Mouse (Mus musculus) liver, embryonic 15.5 days (tissue): ENCODE results near the gene Macrod2. TPM values are rescaled to one million over a fixed set of nuclear protein-coding genes. Genes with fewer than 3 reads are reported as not detected.

Experiments used
- ATAC-seq: fragments of 200-750 bp; cut with Nextera tagmentation; 2 replicates; pipeline ENCODE4 v1.8.0; 2017; ENCODE audit warnings: moderate number of reproducible peaks, mild to moderate bottlenecking, moderate library complexity; ENCODE audit not compliant: insufficient read depth
- H3K27ac ChIP-seq: fragments of 300-500 bp; sonication (generic); replicated peaks from 2 replicates; pipeline ENCODE4 v1.5.1; 2015; ENCODE audit warnings: mild to moderate bottlenecking, inconsistent platforms
- H3K27me3 ChIP-seq: fragments of 300-500 bp; sonication (generic); 2 replicates; pipeline ENCODE4 v1.6.1; 2015; ENCODE audit warnings: mild to moderate bottlenecking, inconsistent platforms
- H3K36me3 ChIP-seq: fragments of 300-500 bp; sonication (generic); replicated peaks from 2 replicates; pipeline ENCODE4 v1.6.1; 2015; ENCODE audit warnings: moderate library complexity, mild to moderate bottlenecking, inconsistent platforms
- H3K4me1 ChIP-seq: fragments of 300-500 bp; sonication (generic); replicated peaks from 2 replicates; pipeline ENCODE4 v1.6.1; 2015; ENCODE audit warnings: inconsistent platforms
- H3K4me2 ChIP-seq: fragments of 300-500 bp; sonication (generic); 2 replicates; pipeline ENCODE4 v1.6.1; 2015; ENCODE audit warnings: moderate library complexity, mild to moderate bottlenecking, inconsistent platforms
- H3K4me3 ChIP-seq: fragments of 300-500 bp; sonication (generic); replicated peaks from 2 replicates; pipeline ENCODE4 v1.5.1; 2015; ENCODE audit warnings: mild to moderate bottlenecking, inconsistent platforms
- H3K9ac ChIP-seq: fragments of 300-500 bp; sonication (generic); 2 replicates; pipeline ENCODE4 v1.6.1; 2015; ENCODE audit warnings: moderate library complexity, mild to moderate bottlenecking, inconsistent platforms
- H3K9me3 ChIP-seq: fragments of 300-500 bp; sonication (generic); replicated peaks from 2 replicates; pipeline ENCODE4 v1.6.1; 2016; ENCODE audit warnings: inconsistent platforms
- WGBS: fragments of 180-500 bp; shearing (Covaris S2); methylation state at CpG from one replicate; pipeline ENCODE4 v1.1.7; 2015; ENCODE audit warnings: mixed read lengths; ENCODE audit not compliant: insufficient replicate concordance; 5-methylcytosine and 5-hydroxymethylcytosine counted together
- polyA plus RNA-seq: library from polyadenylated mRNA; unstranded; fragments of >200 nt; fragmentation: Nextera tagmentation; extraction: Ambion mirVana; gene quantifications from 2 replicates; pipeline ENCODE4 v1.2.1, GENCODE M21; 2015

The Macrod2 gene
- polyA plus RNA-seq, 1 experiment from 2014 or later: 6.9 TPM

DNA sequence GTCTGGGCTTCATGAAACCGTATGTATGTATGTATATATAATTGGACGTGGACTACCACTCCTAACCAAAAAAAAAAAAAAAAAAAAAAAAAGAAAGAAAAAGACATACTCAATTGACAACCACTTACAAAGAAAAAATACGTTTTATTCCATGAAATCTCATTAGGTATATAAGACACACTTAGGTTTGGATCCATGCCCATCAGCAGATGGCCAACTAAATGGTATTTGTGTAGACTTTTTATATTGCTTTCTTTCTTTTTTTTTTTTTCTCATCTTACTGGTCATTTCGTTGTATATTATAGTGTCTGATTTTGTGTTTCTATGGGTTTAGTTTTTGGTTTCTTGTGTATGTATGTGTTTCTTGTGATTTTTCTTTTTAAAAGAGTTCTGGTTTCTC is 467.6 kb downstream of the Macrod2 start:
- Histone ChIP-seq H3K27ac (no peak overlapping the region), H3K4me3 (no peak overlapping the region), H3K4me1 (no peaks in the 10 kb centered on the region), H3K36me3 (no peaks in the 10 kb centered on the region), H3K9ac (no peak overlapping the region), H3K9me3 (no peaks in the 10 kb centered on the region), H3K4me2 (no peak overlapping the region), H3K27me3 (no peaks in the 10 kb centered on the region)
- ATAC-seq: no peak
- 51% methylated on average over 4 of the region's 4 CpGs for WGBS

DNA sequence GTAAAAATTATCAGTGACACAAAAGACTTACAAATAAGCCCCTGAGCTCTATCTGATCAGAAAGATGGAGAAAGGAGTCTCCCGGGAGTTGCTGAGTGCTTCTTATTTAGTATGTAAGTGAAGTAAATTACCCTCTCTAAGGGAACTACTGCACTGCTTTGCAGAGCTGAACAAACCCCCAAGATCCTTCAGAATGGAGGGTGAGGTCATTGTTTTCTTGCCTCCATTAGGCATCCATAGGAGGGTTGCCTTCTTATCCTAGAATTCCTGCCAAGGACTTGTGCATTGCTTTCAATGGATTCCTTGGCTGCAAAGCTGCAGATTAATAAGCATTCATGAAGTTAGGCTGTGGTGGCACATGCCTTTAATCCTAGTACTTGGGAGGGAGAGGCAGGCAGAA is 470.5 kb downstream of the Macrod2 start:
- H3K9ac ChIP-seq: no peak overlapping the region
- H3K4me2 ChIP-seq: no peak overlapping the region
- no peaks in the 10 kb centered on the region for H3K27me3 ChIP-seq
- ATAC-seq: no peak
- no peaks in the 10 kb centered on the region for H3K9me3 ChIP-seq
- H3K27ac ChIP-seq: no peak overlapping the region
- no peak overlapping the region for H3K4me3 ChIP-seq
- H3K36me3 ChIP-seq: no peaks in the 10 kb centered on the region
- H3K4me1 ChIP-seq: no peaks in the 10 kb centered on the region
- WGBS: 77% methylated on average over 1 of the region's 1 CpGs

DNA sequence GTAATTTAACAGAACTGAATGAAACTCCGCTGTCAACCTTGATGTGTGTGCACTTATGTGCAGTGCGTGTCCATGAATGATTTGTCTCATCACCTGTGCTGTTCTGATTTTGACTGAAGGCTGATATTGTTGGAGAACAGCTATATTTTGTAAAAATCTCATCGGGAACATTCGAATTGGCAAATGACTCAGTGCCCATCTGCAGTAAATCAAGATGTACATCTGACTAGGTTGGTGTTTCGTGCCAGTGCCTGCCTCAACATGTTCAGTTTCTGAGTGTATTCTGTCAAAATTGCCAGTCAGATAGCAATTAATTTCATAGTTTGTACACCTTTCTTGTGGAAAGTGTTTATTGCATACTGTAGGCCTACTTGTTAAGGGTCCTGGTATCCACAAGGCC is 472.0 kb downstream of the Macrod2 start:
- H3K27me3 ChIP-seq: no peaks in the 10 kb centered on the region
- no peak overlapping the region for H3K27ac ChIP-seq
- H3K4me3 ChIP-seq: no peak overlapping the region
- no peaks in the 10 kb centered on the region for H3K36me3 ChIP-seq
- H3K4me1 ChIP-seq: no peaks in the 10 kb centered on the region
- H3K9ac ChIP-seq: no peak overlapping the region
- H3K4me2 ChIP-seq: no peak overlapping the region
- ATAC-seq: no peak
- H3K9me3 ChIP-seq: no peaks in the 10 kb centered on the region
- WGBS: 71% methylated on average over 5 of the region's 5 CpGs

DNA sequence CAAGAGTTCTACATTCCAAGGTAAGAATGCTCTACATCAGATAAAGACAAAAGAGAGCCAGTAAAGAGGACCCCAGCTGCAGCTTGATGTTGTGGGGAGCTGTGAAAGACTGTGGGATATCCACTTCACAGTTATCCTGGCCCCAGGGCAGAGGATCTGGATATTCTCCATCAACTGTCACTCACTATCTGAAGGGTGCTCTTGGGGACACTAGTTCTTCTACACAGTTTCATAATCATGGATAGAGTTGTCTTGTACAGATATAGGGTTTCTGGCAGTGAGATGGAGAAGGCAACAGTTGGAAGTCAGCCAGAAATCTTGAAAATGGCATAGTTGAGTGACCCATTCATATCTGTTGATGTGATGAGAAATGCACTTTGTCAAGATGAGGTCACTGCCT is 490.1 kb downstream of the Macrod2 start:
- Histone ChIP-seq H3K4me3 (no peak overlapping the region), H3K4me1 (no peaks in the 10 kb centered on the region), H3K36me3 (no peaks in the 10 kb centered on the region), H3K27ac (no peak overlapping the region), H3K9me3 (no peaks in the 10 kb centered on the region), H3K9ac (no peak overlapping the region), H3K4me2 (no peak overlapping the region), H3K27me3 (no peaks in the 10 kb centered on the region)
- ATAC-seq: no peak

DNA sequence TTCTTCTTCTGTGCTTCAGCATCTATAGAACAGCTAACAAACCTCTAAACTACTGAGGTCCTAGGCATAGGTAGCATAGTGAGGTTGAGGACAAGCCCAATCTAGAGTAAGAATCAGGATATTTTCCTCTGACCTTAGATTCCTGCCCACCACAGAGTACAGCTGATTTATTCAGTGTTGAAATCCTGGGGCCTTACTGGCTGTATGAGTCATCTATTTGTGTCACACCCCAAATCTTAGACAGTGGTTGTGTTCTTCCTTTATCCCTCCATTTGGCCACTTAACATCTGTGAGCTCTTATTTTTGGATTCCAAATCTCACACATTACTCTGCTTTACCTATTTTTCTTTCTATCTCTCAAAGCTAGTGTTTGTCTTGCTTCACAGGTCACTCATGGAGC is 495.6 kb downstream of the Macrod2 start:
- no peak for ATAC-seq
- Histone ChIP-seq H3K27ac (no peak overlapping the region), H3K36me3 (no peaks in the 10 kb centered on the region), H3K9ac (no peak overlapping the region), H3K4me1 (no peaks in the 10 kb centered on the region), H3K9me3 (no peaks in the 10 kb centered on the region), H3K27me3 (no peaks in the 10 kb centered on the region), H3K4me2 (no peak overlapping the region), H3K4me3 (no peak overlapping the region)

DNA sequence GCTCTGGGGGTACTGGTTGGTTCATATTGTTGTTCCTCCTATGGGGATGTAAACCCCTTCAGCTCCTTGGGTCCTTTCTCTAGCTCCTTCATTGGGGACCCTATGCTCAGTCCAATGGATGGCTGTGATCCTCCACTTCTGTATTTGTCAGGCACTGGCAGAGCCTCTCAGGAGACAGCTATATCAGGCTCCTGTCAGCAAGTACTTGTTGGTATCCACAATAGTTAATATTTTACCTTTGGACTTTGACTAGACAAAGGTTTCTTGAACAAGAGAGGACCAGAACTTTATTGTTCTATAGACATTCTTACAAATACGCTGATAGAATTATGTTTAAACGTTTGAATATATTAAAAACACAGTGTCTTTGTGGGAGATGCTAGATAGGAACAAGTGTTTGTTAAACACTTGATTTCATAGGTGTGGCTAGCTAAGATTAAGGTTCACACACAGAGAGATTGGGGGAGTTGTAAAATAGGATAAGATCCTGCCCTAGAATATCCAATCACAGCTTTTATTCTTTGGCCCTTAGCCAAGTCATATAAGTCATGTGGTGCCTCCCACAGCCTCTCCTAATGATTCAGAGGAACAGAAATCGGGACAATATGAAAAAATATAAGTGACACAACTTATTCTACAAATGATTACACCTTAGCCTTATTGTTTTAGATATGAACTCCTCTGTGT is 501.4 kb downstream of the Macrod2 start:
- Histone ChIP-seq H3K9me3 (no peaks in the 10 kb centered on the region), H3K36me3 (no peaks in the 10 kb centered on the region), H3K4me1 (no peaks in the 10 kb centered on the region), H3K27me3 (no peaks in the 10 kb centered on the region), H3K4me2 (no peak overlapping the region), H3K27ac (no peak overlapping the region), H3K4me3 (no peak overlapping the region), H3K9ac (no peak overlapping the region)
- ATAC-seq: no peak
- WGBS: 42% methylated on average over 3 of the region's 3 CpGs

DNA sequence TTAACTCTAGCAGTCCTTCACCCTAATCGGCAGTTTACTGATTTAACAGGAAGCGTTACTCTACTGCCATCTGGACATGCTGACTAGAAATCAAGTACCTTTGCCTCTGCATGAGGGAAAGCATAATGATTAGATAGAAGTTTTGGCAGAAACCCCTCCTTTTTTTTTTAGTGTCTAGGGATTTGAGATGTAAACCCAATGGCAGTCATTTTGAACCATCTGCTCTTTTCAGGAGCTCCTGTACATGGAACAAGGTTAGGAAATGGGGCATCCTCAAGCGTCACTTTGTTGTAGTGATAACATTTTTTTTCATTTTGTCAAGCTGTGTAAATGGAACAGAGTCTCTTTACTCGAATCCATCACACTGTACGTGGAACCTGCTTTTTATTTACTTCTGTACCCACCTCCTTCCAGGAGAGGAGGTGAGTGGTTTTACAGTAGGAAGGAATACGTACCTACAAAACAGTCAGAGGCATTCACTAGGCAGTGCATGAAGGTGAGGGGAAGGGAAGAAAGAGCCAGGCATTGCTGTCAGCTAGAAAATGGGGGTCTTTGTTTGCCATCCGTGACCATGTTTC is 503.4 kb downstream of the Macrod2 start:
- no peaks in the 10 kb centered on the region for H3K27me3 ChIP-seq
- no peak overlapping the region for H3K27ac ChIP-seq
- WGBS: 59% methylated on average over 7 of the region's 7 CpGs
- no peaks in the 10 kb centered on the region for H3K9me3 ChIP-seq
- H3K4me3 ChIP-seq: no peak overlapping the region
- no peaks in the 10 kb centered on the region for H3K36me3 ChIP-seq
- no peak for ATAC-seq
- no peak overlapping the region for H3K9ac ChIP-seq
- no peaks in the 10 kb centered on the region for H3K4me1 ChIP-seq
- no peak overlapping the region for H3K4me2 ChIP-seq

DNA sequence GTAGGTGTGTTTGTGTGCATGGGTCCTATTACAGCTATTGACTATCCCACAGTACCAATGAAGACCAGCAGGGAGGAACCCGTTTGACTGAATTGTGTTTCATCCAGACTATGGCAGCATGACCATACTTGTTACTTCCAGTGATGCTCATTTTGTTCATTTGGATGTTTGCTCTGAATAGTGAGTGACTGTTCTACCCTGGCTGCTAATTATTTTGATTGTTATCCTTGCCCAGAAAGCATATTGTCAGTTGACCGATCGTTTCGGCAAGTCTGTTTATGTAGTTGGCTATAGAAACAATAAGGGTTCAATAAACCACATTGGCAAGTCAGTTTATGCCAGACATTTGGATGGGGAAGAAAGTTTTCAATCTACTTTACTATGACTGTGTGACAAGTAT is 510.2 kb downstream of the Macrod2 start:
- Histone ChIP-seq H3K27me3 (no peaks in the 10 kb centered on the region), H3K4me1 (no peaks in the 10 kb centered on the region), H3K4me2 (no peak overlapping the region), H3K9me3 (no peaks in the 10 kb centered on the region), H3K36me3 (no peaks in the 10 kb centered on the region), H3K4me3 (no peak overlapping the region), H3K9ac (no peak overlapping the region), H3K27ac (no peak overlapping the region)
- ATAC-seq: no peak
- 66% methylated on average over 4 of the region's 4 CpGs for WGBS

DNA sequence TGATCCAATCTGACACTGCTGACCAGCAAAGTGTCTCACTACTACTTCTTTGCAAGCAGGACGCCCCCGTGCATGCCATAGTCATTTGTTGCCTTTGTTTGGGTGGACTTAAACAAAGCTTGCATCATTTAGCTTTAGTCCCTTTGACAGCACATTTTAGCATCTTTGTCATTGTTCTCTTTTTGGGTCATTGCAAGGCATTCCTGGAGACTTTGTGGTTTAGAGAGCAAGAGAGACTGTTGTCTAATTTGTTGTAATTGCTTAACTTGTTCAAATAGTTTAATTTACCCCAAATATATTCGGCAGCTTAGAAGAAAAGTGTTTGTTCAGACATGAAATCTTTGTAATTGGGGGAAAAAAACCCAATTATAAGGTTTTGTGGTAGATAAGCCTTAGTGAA is 511.0 kb downstream of the Macrod2 start:
- no peak overlapping the region for H3K4me2 ChIP-seq
- 48% methylated on average over 3 of the region's 3 CpGs for WGBS
- H3K9ac ChIP-seq: no peak overlapping the region
- H3K36me3 ChIP-seq: no peaks in the 10 kb centered on the region
- H3K4me1 ChIP-seq: no peaks in the 10 kb centered on the region
- H3K27ac ChIP-seq: no peak overlapping the region
- ATAC-seq: no peak
- H3K27me3 ChIP-seq: no peaks in the 10 kb centered on the region
- no peak overlapping the region for H3K4me3 ChIP-seq
- no peaks in the 10 kb centered on the region for H3K9me3 ChIP-seq

DNA sequence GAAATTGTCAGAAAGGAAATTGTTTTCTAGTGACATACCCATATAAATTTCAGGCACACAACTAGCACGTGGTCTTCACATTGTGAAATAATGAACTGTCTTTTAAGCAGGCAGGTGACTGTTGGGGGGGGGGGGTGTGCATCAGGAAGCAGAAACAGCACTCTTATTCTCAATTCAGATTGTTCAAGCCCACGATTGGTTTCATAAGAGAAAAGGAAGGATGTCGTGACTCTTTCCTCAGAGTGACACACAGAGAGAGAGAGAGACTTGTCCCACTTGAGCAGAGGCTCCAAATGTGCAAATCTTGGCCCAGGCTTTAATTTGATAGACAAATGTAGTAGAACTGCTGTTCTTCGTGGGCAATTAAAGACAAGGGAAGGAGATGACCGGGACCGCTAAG is 516.4 kb downstream of the Macrod2 start:
- no peaks in the 10 kb centered on the region for H3K4me1 ChIP-seq
- H3K4me3 ChIP-seq: no peak overlapping the region
- no peak for ATAC-seq
- H3K27me3 ChIP-seq: no peaks in the 10 kb centered on the region
- H3K9ac ChIP-seq: no peak overlapping the region
- H3K9me3 ChIP-seq: no peaks in the 10 kb centered on the region
- no peak overlapping the region for H3K4me2 ChIP-seq
- no peaks in the 10 kb centered on the region for H3K36me3 ChIP-seq
- WGBS: 51% methylated on average over 6 of the region's 6 CpGs
- H3K27ac ChIP-seq: no peak overlapping the region

DNA sequence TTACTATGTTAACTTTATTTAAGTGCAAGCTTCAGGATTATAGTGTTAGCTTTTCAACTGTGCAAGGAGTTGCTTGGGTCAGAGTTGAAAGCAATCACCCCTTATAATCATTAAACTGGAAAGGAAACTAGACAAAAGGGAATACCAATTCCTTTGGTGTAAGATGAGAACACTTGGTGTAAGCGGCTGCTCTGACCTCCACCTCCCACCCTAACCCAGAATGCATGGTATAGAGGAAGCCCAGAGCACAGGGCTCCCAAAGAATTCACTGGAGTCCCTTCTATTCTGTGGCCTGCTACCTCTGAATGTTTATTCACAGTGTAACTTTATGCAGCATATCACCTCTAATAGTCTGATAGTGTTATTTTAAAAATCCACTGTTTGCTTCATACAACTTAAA is 517.1 kb downstream of the Macrod2 start:
- Histone ChIP-seq H3K9me3 (no peaks in the 10 kb centered on the region), H3K4me2 (no peak overlapping the region), H3K4me1 (no peaks in the 10 kb centered on the region), H3K27me3 (no peaks in the 10 kb centered on the region), H3K36me3 (no peaks in the 10 kb centered on the region), H3K27ac (no peak overlapping the region), H3K9ac (no peak overlapping the region), H3K4me3 (no peak overlapping the region)
- WGBS: 71% methylated on average over 1 of the region's 1 CpGs
- ATAC-seq: no peak

DNA sequence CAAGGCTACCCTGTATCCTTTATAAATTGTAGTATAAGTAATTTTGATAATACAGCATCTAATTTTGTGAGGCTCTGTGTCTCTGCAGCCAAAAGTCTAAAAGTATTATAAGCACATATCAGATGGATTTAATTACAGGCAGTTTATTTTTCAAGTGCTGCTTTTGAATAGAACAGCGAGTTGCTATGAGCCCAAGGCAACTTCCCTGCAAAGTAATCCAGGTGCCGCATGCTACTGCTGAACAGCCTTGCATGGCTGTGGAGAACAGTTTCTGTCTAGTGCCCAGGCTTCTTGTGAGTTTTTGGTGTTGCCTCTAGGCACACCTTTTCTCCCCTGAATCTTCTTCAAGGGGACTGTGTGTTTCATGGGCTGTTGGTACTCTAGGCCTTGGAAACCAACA is 517.8 kb downstream of the Macrod2 start:
- Histone ChIP-seq H3K27ac (no peak overlapping the region), H3K9ac (no peak overlapping the region), H3K4me2 (no peak overlapping the region), H3K9me3 (no peaks in the 10 kb centered on the region), H3K4me3 (no peak overlapping the region), H3K4me1 (no peaks in the 10 kb centered on the region), H3K27me3 (no peaks in the 10 kb centered on the region), H3K36me3 (no peaks in the 10 kb centered on the region)
- WGBS: 68% methylated on average over 2 of the region's 2 CpGs
- no peak for ATAC-seq
